In genomic region chr11:95988533-95988932, GRCm38 (mm10) we compare ENCODE assay signal across 9 mouse cellular contexts. TPM values are rescaled to one million over a fixed set of nuclear protein-coding genes. Genes with fewer than 3 reads are reported as not detected.
A peak's percentile ranks its signal among the peaks of the same experiment; 100 is the strongest.
DNase-seq lines count a peak whose midpoint lies in the region; ATAC-seq and TF ChIP-seq lines count a peak whose summit lies in the region.
"Had no signal": no experiment of that assay in that cellular context is flagged by ENCODE, and none has a peak within 500 bp of the region (broad histone marks: within the 10 kb centered on the region; RNA-seq: fewer than 3 reads in every experiment).

No protein-coding gene starts in this region.

- TF ChIP-seq CTCF in kidney, postnatal 0 days (IDR thresholded peaks at IDR 0.05; ENCODE audit: low read depth): no peak
- no peak for TF ChIP-seq CTCF in lung, postnatal 0 days (IDR thresholded peaks at IDR 0.05)

- no peak overlapping the region for H3K4me3 ChIP-seq in embryonic facial prominence, embryonic 14.5 days (ENCODE audit: low read depth, low read length)
- no peak overlapping the region for H3K4me3 ChIP-seq in heart, embryonic 14.5 days (ENCODE audit: control insufficient read depth in 1 of 2, insufficient read depth in 1 of 2, low read depth in 1 of 2, low read length in 2 of 2)
- H3K4me3 ChIP-seq in kidney, postnatal 0 days (replicated peaks; ENCODE audit: low read depth, low read length): no peak overlapping the region
- H3K4me3 ChIP-seq in lung, postnatal 0 days (ENCODE audit: low read depth, low read length): no peak overlapping the region

- no peaks in the 10 kb centered on the region for H3K9me3 ChIP-seq in embryonic facial prominence, embryonic 14.5 days (ENCODE audit: control insufficient read depth, low read length)
- no peaks in the 10 kb centered on the region for H3K9me3 ChIP-seq in heart, embryonic 14.5 days (ENCODE audit: control insufficient read depth, low read length)
- H3K9me3 ChIP-seq in kidney, postnatal 0 days (replicated peaks; ENCODE audit: low read length): no peaks in the 10 kb centered on the region
- no peaks in the 10 kb centered on the region for H3K9me3 ChIP-seq in lung, postnatal 0 days (ENCODE audit: low read length)

- 0 out of 2 replicates have a peak, but pooled peaks cover 3% of the 10 kb centered on the region for H3K36me3 ChIP-seq in embryonic facial prominence, embryonic 14.5 days (ENCODE audit: control insufficient read depth, insufficient read depth, low read length)
- 0 out of 2 replicates have a peak, but pooled peaks cover 5% of the 10 kb centered on the region for H3K36me3 ChIP-seq in heart, embryonic 14.5 days (ENCODE audit: control insufficient read depth, insufficient read depth, low read length)
- H3K36me3 ChIP-seq in kidney, postnatal 0 days (ENCODE audit: insufficient read depth, low read length): no peaks in the 10 kb centered on the region
- H3K36me3 ChIP-seq in lung, postnatal 0 days (ENCODE audit: insufficient read depth, low read length): no peaks in the 10 kb centered on the region

- H3K4me2 ChIP-seq in embryonic facial prominence, embryonic 14.5 days (ENCODE audit: low read depth, low read length): peak overlapping the region; percentile 85
- H3K4me2 ChIP-seq in heart, embryonic 14.5 days (ENCODE audit: low read length): peak overlapping the region; percentile 37
- H3K4me2 ChIP-seq in kidney, postnatal 0 days (ENCODE audit: low read length): peak overlapping the region; percentile 3; the same call in 1 of the 2 replicates
- H3K4me2 ChIP-seq in lung, postnatal 0 days (replicated peaks; ENCODE audit: low read depth, low read length): peak overlapping the region; percentile 19; the same call in 1 of the 2 replicates

- no peaks in the 10 kb centered on the region for H3K27me3 ChIP-seq in embryonic facial prominence, embryonic 14.5 days (replicated peaks; ENCODE audit: control insufficient read depth, insufficient read depth, low read length)
- H3K27me3 ChIP-seq in heart, embryonic 14.5 days (ENCODE audit: control insufficient read depth, insufficient read depth, low read length): no peaks in the 10 kb centered on the region
- H3K27me3 ChIP-seq in kidney, postnatal 0 days (ENCODE audit: insufficient read depth, low read length): no peaks in the 10 kb centered on the region
- H3K27me3 ChIP-seq in lung, postnatal 0 days (replicated peaks; ENCODE audit: insufficient read depth, low read length): no peaks in the 10 kb centered on the region

- peak; percentile 58 to 67 for DNase-seq in layer of hippocampus, postnatal 10 days (ENCODE audit: low spot score in 2 of 2)
- DNase-seq in layer of hippocampus, postnatal 36 days: no peak
- peak; percentile 80 for DNase-seq in embryonic facial prominence, embryonic 14.5 days (ENCODE audit: low spot score)
- peak; percentile 74 for DNase-seq in kidney, postnatal 0 days (ENCODE audit: low spot score)
- DNase-seq in lung, postnatal 0 days (ENCODE audit: low spot score): peak; percentile 91
- peak; percentile 62 for DNase-seq in urinary bladder, adult 2 months (ENCODE audit: low spot score)

- H3K27ac ChIP-seq in embryonic facial prominence, embryonic 14.5 days (replicated peaks; ENCODE audit: low read depth, low read length): peak overlapping the region; percentile 92; the same call in 1 of the 2 replicates
- peak overlapping the region; percentile 77 to 86 for H3K27ac ChIP-seq in heart, embryonic 14.5 days (replicated peaks in 1 of 2; ENCODE audit: control insufficient read depth in 1 of 2, insufficient read depth in 1 of 2, low read depth in 2 of 2, low read length in 2 of 2)
- H3K27ac ChIP-seq in kidney, postnatal 0 days: peak overlapping the region; percentile 98
- peak overlapping the region; percentile 77 for H3K27ac ChIP-seq in lung, postnatal 0 days (ENCODE audit: low read length)

- 0 out of 2 replicates have a peak overlapping the region, but pooled peaks have one; percentile 31 for H3K9ac ChIP-seq in embryonic facial prominence, embryonic 14.5 days (ENCODE audit: low read depth, low read length)
- H3K9ac ChIP-seq in heart, embryonic 14.5 days (ENCODE audit: low read length): peak overlapping the region; percentile 3; the same call in 1 of the 2 replicates
- H3K9ac ChIP-seq in kidney, postnatal 0 days (ENCODE audit: low read depth, low read length): 0 out of 2 replicates have a peak overlapping the region, but pooled peaks have one; percentile 31
- no peak overlapping the region for H3K9ac ChIP-seq in lung, postnatal 0 days (replicated peaks; ENCODE audit: low read depth)

- WGBS in embryonic facial prominence, embryonic 14.5 days: 38% methylated on average over 9 of the region's 9 CpGs
- 13% methylated on average over 9 of the region's 9 CpGs for WGBS in heart, embryonic 14.5 days
- 25% methylated on average over 9 of the region's 9 CpGs for WGBS in kidney, postnatal 0 days
- 21% methylated on average over 9 of the region's 9 CpGs for WGBS in lung, postnatal 0 days

- ATAC-seq in embryonic facial prominence, embryonic 14.5 days (ENCODE audit: low read depth): peak; percentile 19; the same call in 1 of the 2 replicates
- ATAC-seq in heart, embryonic 14.5 days (ENCODE audit: insufficient number of reproducible peaks, insufficient read depth, low FRiP score, low read depth): peak; percentile 56
- peak; percentile 50; the same call in 1 of the 2 replicates for ATAC-seq in kidney, postnatal 0 days (replicated peaks; ENCODE audit: low FRiP score, low read depth)
- peak; percentile 86 for ATAC-seq in lung, postnatal 0 days
- ATAC-seq in frontal cortex, adult (ENCODE audit: low TSS enrichment): no peak

- no peak for TF ChIP-seq EP300 in lung, postnatal 0 days (IDR thresholded peaks at IDR 0.05)

- peaks cover 51% of the 10 kb centered on the region for H3K4me1 ChIP-seq in embryonic facial prominence, embryonic 14.5 days (ENCODE audit: control insufficient read depth, insufficient read depth, low read length)
- peaks cover 43 to 67% of the 10 kb centered on the region in 2 experiments for H3K4me1 ChIP-seq in heart, embryonic 14.5 days (ENCODE audit: control insufficient read depth in 2 of 2, insufficient read depth in 2 of 2, low read length in 2 of 2)
- H3K4me1 ChIP-seq in kidney, postnatal 0 days (replicated peaks; ENCODE audit: insufficient read depth, low read length): peaks cover 49% of the 10 kb centered on the region
- H3K4me1 ChIP-seq in lung, postnatal 0 days (ENCODE audit: insufficient read depth, low read depth, low read length): peaks cover 18% of the 10 kb centered on the region

RNA-seq across cellular contexts. Expression of gene Igf2bp1, which starts 17.2 kb away (rescaled TPM):
- total RNA-seq in layer of hippocampus, postnatal 10 days (2021): under 1 TPM; 0.47 to 0.50 TPM
- total RNA-seq in layer of hippocampus, postnatal 36 days (2021): not detected
- polyA plus RNA-seq in embryonic facial prominence, embryonic 14.5 days (2014; fragmentation: Nextera tagmentation; extraction: Ambion mirVana): 19.9 and 31.4 TPM in 2 replicates
- polyA plus RNA-seq in heart, embryonic 14.5 days (2014; fragmentation: Nextera tagmentation; extraction: Ambion mirVana): 14.0 and 17.2 TPM in 2 replicates
- polyA plus RNA-seq in kidney, postnatal 0 days (2015; fragmentation: Nextera tagmentation; extraction: Ambion mirVana): 14.9 and 20.5 TPM in 2 replicates
- polyA plus RNA-seq in lung, postnatal 0 days (2015; fragmentation: Nextera tagmentation; extraction: Ambion mirVana): 4.3 and 6.1 TPM in 2 replicates
- polyA plus RNA-seq in urinary bladder, adult 2 months (2012; rRNA removed): 0.33 and 0.41 TPM in 2 replicates
- total RNA-seq: neutrophil, adult 5-6 weeks had no signal

RNA-seq across cellular contexts. Expression of gene Gip, which starts 35.8 kb away (rescaled TPM):
- total RNA-seq in layer of hippocampus, postnatal 10 days (2021): not detected
- total RNA-seq in layer of hippocampus, postnatal 36 days (2021): not detected
- polyA plus RNA-seq in embryonic facial prominence, embryonic 14.5 days (2014; fragmentation: Nextera tagmentation; extraction: Ambion mirVana): not detected in 2 replicates
- polyA plus RNA-seq in heart, embryonic 14.5 days (2014; fragmentation: Nextera tagmentation; extraction: Ambion mirVana): not detected in 2 replicates
- polyA plus RNA-seq in kidney, postnatal 0 days (2015; fragmentation: Nextera tagmentation; extraction: Ambion mirVana): not detected in 2 replicates
- polyA plus RNA-seq in lung, postnatal 0 days (2015; fragmentation: Nextera tagmentation; extraction: Ambion mirVana): not detected in 2 replicates
- polyA plus RNA-seq in urinary bladder, adult 2 months (2012; rRNA removed): not detected in 2 replicates
- total RNA-seq: neutrophil, adult 5-6 weeks had no signal

RNA-seq across cellular contexts. Expression of gene Snf8, which starts 46.2 kb away (rescaled TPM):
- 10 to 100 TPM; 91.6 to 93.2 TPM for total RNA-seq in layer of hippocampus, postnatal 10 days (2021)
- 100 to 1,000 TPM; 101 to 107 TPM for total RNA-seq in layer of hippocampus, postnatal 36 days (2021)
- 33.4 and 36.6 TPM in 2 replicates for polyA plus RNA-seq in embryonic facial prominence, embryonic 14.5 days (2014; fragmentation: Nextera tagmentation; extraction: Ambion mirVana)
- polyA plus RNA-seq in heart, embryonic 14.5 days (2014; fragmentation: Nextera tagmentation; extraction: Ambion mirVana): 23.5 and 30.5 TPM in 2 replicates
- polyA plus RNA-seq in kidney, postnatal 0 days (2015; fragmentation: Nextera tagmentation; extraction: Ambion mirVana): 85.8 and 90.6 TPM in 2 replicates
- 72.9 and 77.9 TPM in 2 replicates for polyA plus RNA-seq in lung, postnatal 0 days (2015; fragmentation: Nextera tagmentation; extraction: Ambion mirVana)
- 50.3 and 53.7 TPM in 2 replicates for polyA plus RNA-seq in urinary bladder, adult 2 months (2012; rRNA removed)

Comparison
In these comparisons a context has a peak if more than half of its experiments do, and no peak if none do; other contexts are left out.
1. DNase-seq: peak in layer of hippocampus, postnatal 10 days (2 of 2), embryonic facial prominence, embryonic 14.5 days (single experiment), kidney, postnatal 0 days (single experiment), lung, postnatal 0 days (single experiment) and urinary bladder, adult 2 months (single experiment); none in layer of hippocampus, postnatal 36 days (0 of 2).
2. H3K4me2 ChIP-seq: peak in every context shown above with its lines; median percentile 85 in embryonic facial prominence, embryonic 14.5 days; 37 in heart, embryonic 14.5 days; 19 in lung, postnatal 0 days; 3 in kidney, postnatal 0 days.
3. Peak in every context shown above with its lines, with median percentiles within 50 percentile points of each other: H3K27ac ChIP-seq.